Mouse (Mus musculus): Measurements from ENCODE around the gene T. TPM values are rescaled to one million over a fixed set of nuclear protein-coding genes. Genes with fewer than 3 reads are reported as not detected.
A peak's percentile ranks its signal among the peaks of the same experiment; 100 is the strongest.

Gene T
- polyA plus RNA-seq, 2 experiments: 0.56 to 3.6 TPM

DNA sequence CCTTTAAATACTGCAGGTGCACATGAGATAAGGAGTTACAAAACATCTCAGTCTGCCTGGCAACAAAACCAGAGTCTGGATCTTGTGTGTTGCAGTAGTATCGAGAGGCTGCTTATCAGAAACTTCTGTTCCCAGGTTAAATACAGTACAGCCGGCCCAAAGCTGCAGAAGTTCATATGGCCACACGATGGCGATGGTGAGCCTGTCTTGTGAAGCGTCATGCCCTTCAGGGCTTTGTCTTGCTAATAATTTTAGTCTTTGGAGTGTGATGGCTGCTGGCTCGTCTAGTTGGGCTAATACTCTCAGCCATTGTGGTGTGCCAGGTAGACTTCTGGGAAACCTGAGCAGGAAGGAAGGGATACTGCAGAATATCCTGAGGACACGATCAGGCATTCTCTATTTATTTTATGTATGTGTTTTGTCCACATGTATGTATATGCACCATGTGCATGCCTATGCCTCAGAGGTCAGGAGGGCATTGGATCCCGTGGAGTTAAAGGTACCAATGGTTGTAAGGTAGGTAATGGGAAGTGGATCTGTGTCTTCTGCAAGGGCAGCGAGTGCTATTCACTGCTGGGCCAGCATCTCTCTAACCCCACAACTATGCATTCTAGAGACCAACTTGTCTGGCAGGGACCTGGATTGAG is 29.4 kb downstream of the T start:
- Histone ChIP-seq H3K36me3 (ENCODE audit: control insufficient read depth, insufficient read depth, low read length) (no peaks in the 10 kb centered on the region), H3K27ac (replicated peaks; ENCODE audit: low read depth, low read length) (no peak overlapping the region), H3K4me1 (ENCODE audit: control insufficient read depth, insufficient read depth, low read length) (no peaks in the 10 kb centered on the region), H3K27me3 (ENCODE audit: control insufficient read depth, insufficient read depth, low read length) (peaks cover 3% of the 10 kb centered on the region; the same call in 1 of the 2 replicates), H3K9me3 (ENCODE audit: control insufficient read depth, low read length) (no peaks in the 10 kb centered on the region), H3K4me2 (replicated peaks; ENCODE audit: low read depth, low read length, severe bottlenecking) (no peak overlapping the region), H3K9ac (ENCODE audit: low read depth, low read length, severe bottlenecking) (no peak overlapping the region), H3K4me3 (replicated peaks; ENCODE audit: low read length) (no peak overlapping the region)
- TF ChIP-seq POLR2A (IDR thresholded peaks at IDR 0.05; ENCODE audit: borderline replicate concordance, extremely low read depth, insufficient read depth, insufficient read length): no peak
- DNase-seq (ENCODE audit: low spot score) (peak; percentile 79), ATAC-seq (ENCODE audit: low FRiP score, low read depth) (peak; percentile 65; the same call in 1 of the 2 replicates)
- 24% methylated on average over 9 of the region's 9 CpGs for WGBS

GRCm38 (mm10) chr17:8467771-8468170 is 33.5 kb downstream of the T start:
- no peak for TF ChIP-seq POLR2A (IDR thresholded peaks at IDR 0.05; ENCODE audit: borderline replicate concordance, extremely low read depth, insufficient read depth, insufficient read length)
- no peak overlapping the region for H3K27ac ChIP-seq (replicated peaks; ENCODE audit: low read depth, low read length)
- H3K4me1 ChIP-seq (ENCODE audit: control insufficient read depth, insufficient read depth, low read length): no peaks in the 10 kb centered on the region
- no peak overlapping the region for H3K4me3 ChIP-seq (replicated peaks; ENCODE audit: low read length)
- H3K4me2 ChIP-seq (replicated peaks; ENCODE audit: low read depth, low read length, severe bottlenecking): no peak overlapping the region
- H3K27me3 ChIP-seq (ENCODE audit: control insufficient read depth, insufficient read depth, low read length): no peaks in the 10 kb centered on the region
- H3K36me3 ChIP-seq (ENCODE audit: control insufficient read depth, insufficient read depth, low read length): no peaks in the 10 kb centered on the region
- H3K9ac ChIP-seq (ENCODE audit: low read depth, low read length, severe bottlenecking): no peak overlapping the region
- ATAC-seq (ENCODE audit: low FRiP score, low read depth): no peak
- 86% methylated on average over 3 of the region's 3 CpGs for WGBS
- DNase-seq (ENCODE audit: low spot score): no peak
- H3K9me3 ChIP-seq (ENCODE audit: control insufficient read depth, low read length): no peaks in the 10 kb centered on the region

DNA sequence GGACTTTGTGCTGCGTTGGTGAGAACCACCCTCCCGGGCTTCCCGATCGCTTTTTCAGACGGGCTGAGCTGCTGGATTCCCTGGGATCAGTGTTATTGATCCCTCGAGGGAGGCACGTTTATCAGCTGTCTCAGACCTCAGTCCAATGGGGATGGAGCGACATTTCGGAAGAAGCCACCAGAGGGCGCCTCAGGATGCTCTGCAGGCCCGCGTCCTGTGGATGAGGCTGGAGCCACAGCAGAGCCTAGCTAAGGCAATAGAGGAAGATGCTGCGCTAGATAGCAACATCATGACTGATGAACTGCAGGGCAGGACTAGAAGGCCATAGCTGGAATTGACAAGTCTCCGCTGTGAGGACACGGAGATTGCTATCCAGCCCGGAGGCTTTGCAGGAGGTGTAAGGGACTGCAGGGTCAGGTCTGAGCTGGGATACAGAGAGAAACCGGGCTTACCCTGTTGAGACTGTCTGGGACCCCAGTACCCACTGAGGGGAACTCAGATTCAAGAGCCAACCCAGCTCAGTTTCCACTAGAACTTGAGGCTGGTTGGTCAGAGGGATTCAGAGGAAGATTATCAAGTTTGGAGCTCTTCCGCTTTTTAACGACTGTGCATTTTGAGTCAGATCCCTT is 34.6 kb downstream of the T start:
- DNase-seq (ENCODE audit: low spot score) (peak; percentile 79), ATAC-seq (ENCODE audit: low FRiP score, low read depth) (peak; percentile 73; the same call in 1 of the 2 replicates)
- TF ChIP-seq POLR2A (IDR thresholded peaks at IDR 0.05; ENCODE audit: borderline replicate concordance, extremely low read depth, insufficient read depth, insufficient read length): no peak
- Histone ChIP-seq H3K9ac (ENCODE audit: low read depth, low read length, severe bottlenecking) (no peak overlapping the region), H3K4me2 (replicated peaks; ENCODE audit: low read depth, low read length, severe bottlenecking) (no peak overlapping the region), H3K27me3 (ENCODE audit: control insufficient read depth, insufficient read depth, low read length) (no peaks in the 10 kb centered on the region), H3K9me3 (ENCODE audit: control insufficient read depth, low read length) (no peaks in the 10 kb centered on the region), H3K36me3 (ENCODE audit: control insufficient read depth, insufficient read depth, low read length) (no peaks in the 10 kb centered on the region), H3K4me1 (ENCODE audit: control insufficient read depth, insufficient read depth, low read length) (no peaks in the 10 kb centered on the region), H3K27ac (replicated peaks; ENCODE audit: low read depth, low read length) (no peak overlapping the region), H3K4me3 (replicated peaks; ENCODE audit: low read length) (no peak overlapping the region)
- WGBS: 13% methylated on average over 19 of the region's 19 CpGs

DNA sequence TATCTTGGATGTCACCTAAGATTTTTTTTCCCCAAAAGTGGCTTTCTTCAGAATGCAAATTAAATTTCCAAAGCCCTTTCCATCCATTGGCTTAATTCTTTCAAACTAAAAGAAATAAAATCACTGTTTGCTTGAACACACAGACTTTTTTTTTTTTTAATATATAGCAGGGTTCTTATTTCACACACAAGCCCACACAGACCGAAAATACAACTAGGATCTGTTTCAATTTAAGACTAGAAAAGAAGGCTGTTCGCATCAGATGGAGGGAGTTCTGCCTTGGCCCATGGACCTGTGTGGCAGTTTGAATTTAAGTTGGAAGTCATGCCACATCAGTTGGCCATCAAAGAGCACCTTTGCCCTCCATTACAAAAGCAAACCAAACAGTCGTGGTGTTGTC is 44.3 kb downstream of the T start:
- no peak for DNase-seq (ENCODE audit: low spot score)
- no peak overlapping the region for H3K4me2 ChIP-seq (replicated peaks; ENCODE audit: low read depth, low read length, severe bottlenecking)
- no peaks in the 10 kb centered on the region for H3K27me3 ChIP-seq (ENCODE audit: control insufficient read depth, insufficient read depth, low read length)
- peaks cover 11% of the 10 kb centered on the region for H3K4me1 ChIP-seq (ENCODE audit: control insufficient read depth, insufficient read depth, low read length)
- H3K9me3 ChIP-seq (ENCODE audit: control insufficient read depth, low read length): no peaks in the 10 kb centered on the region
- H3K36me3 ChIP-seq (ENCODE audit: control insufficient read depth, insufficient read depth, low read length): no peaks in the 10 kb centered on the region
- H3K4me3 ChIP-seq (replicated peaks; ENCODE audit: low read length): no peak overlapping the region
- WGBS: 56% methylated on average over 3 of the region's 3 CpGs
- H3K9ac ChIP-seq (ENCODE audit: low read depth, low read length, severe bottlenecking): no peak overlapping the region
- no peak overlapping the region for H3K27ac ChIP-seq (replicated peaks; ENCODE audit: low read depth, low read length)
- ATAC-seq (ENCODE audit: low FRiP score, low read depth): no peak
- no peak for TF ChIP-seq POLR2A (IDR thresholded peaks at IDR 0.05; ENCODE audit: borderline replicate concordance, extremely low read depth, insufficient read depth, insufficient read length)

GRCm38 (mm10) chr17:8479493-8480128 is 45.4 kb downstream of the T start:
- Histone ChIP-seq H3K27ac (replicated peaks; ENCODE audit: low read depth, low read length) (no peak overlapping the region), H3K4me1 (ENCODE audit: control insufficient read depth, insufficient read depth, low read length) (peaks cover 11% of the 10 kb centered on the region), H3K27me3 (ENCODE audit: control insufficient read depth, insufficient read depth, low read length) (no peaks in the 10 kb centered on the region), H3K4me2 (replicated peaks; ENCODE audit: low read depth, low read length, severe bottlenecking) (no peak overlapping the region; the same call in 1 of the 2 replicates), H3K36me3 (ENCODE audit: control insufficient read depth, insufficient read depth, low read length) (no peaks in the 10 kb centered on the region), H3K9ac (ENCODE audit: low read depth, low read length, severe bottlenecking) (no peak overlapping the region), H3K9me3 (ENCODE audit: control insufficient read depth, low read length) (no peaks in the 10 kb centered on the region), H3K4me3 (replicated peaks; ENCODE audit: low read length) (no peak overlapping the region)
- DNase-seq (ENCODE audit: low spot score): no peak
- 27% methylated on average over 9 of the region's 9 CpGs for WGBS
- peak; percentile 44; the same call in 1 of the 2 replicates for ATAC-seq (ENCODE audit: low FRiP score, low read depth)
- no peak for TF ChIP-seq POLR2A (IDR thresholded peaks at IDR 0.05; ENCODE audit: borderline replicate concordance, extremely low read depth, insufficient read depth, insufficient read length)

Data from limb, embryonic 14.5 days (tissue).